Mouse (Mus musculus): ENCODE data around the gene Itgb1bp1. TPM values are rescaled to one million over a fixed set of nuclear protein-coding genes. Genes with fewer than 3 reads are reported as not detected.

Itgb1bp1 gene
- polyA plus RNA-seq, 1 experiment from 2014 or later = 32.4 TPM

GRCm38 (mm10) chr12:21306721-21307120 lies 20.6 kb upstream of the Itgb1bp1 start:
- ATAC-seq = no peak
- 93% methylated on average over 4 of the region's 4 CpGs for WGBS
- Histone ChIP-seq H3K36me3 (ENCODE audit: control insufficient read depth, insufficient read depth, low read length) (peaks cover 55% of the 10 kb centered on the region), H3K27ac (ENCODE audit: low read length) (no peak overlapping the region), H3K9ac (ENCODE audit: low read depth, low read length) (no peak overlapping the region), H3K4me1 (ENCODE audit: control insufficient read depth, insufficient read depth, low read length) (no peaks in the 10 kb centered on the region), H3K27me3 (ENCODE audit: control insufficient read depth, insufficient read depth, low read depth, low read length) (no peaks in the 10 kb centered on the region), H3K9me3 (replicated peaks; ENCODE audit: control insufficient read depth, low read length, poor library complexity, severe bottlenecking) (no peaks in the 10 kb centered on the region), H3K4me3 (ENCODE audit: low read depth, low read length) (no peak overlapping the region), H3K4me2 (ENCODE audit: low read length) (no peak overlapping the region)

GRCm38 (mm10) chr12:21305741-21306140 lies 19.7 kb upstream of the Itgb1bp1 start:
- Histone ChIP-seq H3K4me1 (ENCODE audit: control insufficient read depth, insufficient read depth, low read length) (no peaks in the 10 kb centered on the region), H3K27me3 (ENCODE audit: control insufficient read depth, insufficient read depth, low read depth, low read length) (no peaks in the 10 kb centered on the region), H3K4me3 (ENCODE audit: low read depth, low read length) (no peak overlapping the region), H3K9me3 (replicated peaks; ENCODE audit: control insufficient read depth, low read length, poor library complexity, severe bottlenecking) (no peaks in the 10 kb centered on the region), H3K27ac (ENCODE audit: low read length) (no peak overlapping the region), H3K4me2 (ENCODE audit: low read length) (no peak overlapping the region), H3K9ac (ENCODE audit: low read depth, low read length) (no peak overlapping the region), H3K36me3 (ENCODE audit: control insufficient read depth, insufficient read depth, low read length) (peaks cover 59% of the 10 kb centered on the region)
- 97% methylated on average over 4 of the region's 4 CpGs for WGBS
- ATAC-seq = no peak

GRCm38 (mm10) chr12:21302361-21302783 lies 16.3 kb upstream of the Itgb1bp1 start:
- no peaks in the 10 kb centered on the region for H3K4me1 ChIP-seq (ENCODE audit: control insufficient read depth, insufficient read depth, low read length)
- H3K9me3 ChIP-seq (replicated peaks; ENCODE audit: control insufficient read depth, low read length, poor library complexity, severe bottlenecking) = no peaks in the 10 kb centered on the region
- no peaks in the 10 kb centered on the region for H3K27me3 ChIP-seq (ENCODE audit: control insufficient read depth, insufficient read depth, low read depth, low read length)
- H3K9ac ChIP-seq (ENCODE audit: low read depth, low read length) = no peak overlapping the region
- no peak overlapping the region for H3K4me3 ChIP-seq (ENCODE audit: low read depth, low read length)
- ATAC-seq = no peak
- 87% methylated on average over 5 of the region's 5 CpGs for WGBS
- H3K4me2 ChIP-seq (ENCODE audit: low read length) = no peak overlapping the region
- peaks cover 56% of the 10 kb centered on the region for H3K36me3 ChIP-seq (ENCODE audit: control insufficient read depth, insufficient read depth, low read length)
- H3K27ac ChIP-seq (ENCODE audit: low read length) = no peak overlapping the region

- no peaks in the 10 kb centered on the region for H3K9me3 ChIP-seq (replicated peaks; ENCODE audit: control insufficient read depth, low read length, poor library complexity, severe bottlenecking)
- no peaks in the 10 kb centered on the region for H3K27me3 ChIP-seq (ENCODE audit: control insufficient read depth, insufficient read depth, low read depth, low read length)
- H3K36me3 ChIP-seq (ENCODE audit: control insufficient read depth, insufficient read depth, low read length) = peaks cover 60% of the 10 kb centered on the region
- no peaks in the 10 kb centered on the region for H3K4me1 ChIP-seq (ENCODE audit: control insufficient read depth, insufficient read depth, low read length)
- H3K9ac ChIP-seq (ENCODE audit: low read depth, low read length) = no peak overlapping the region
- no peak overlapping the region for H3K4me3 ChIP-seq (ENCODE audit: low read depth, low read length)
- H3K27ac ChIP-seq (ENCODE audit: low read length) = no peak overlapping the region
- 92% methylated on average over 8 of the region's 8 CpGs for WGBS
- ATAC-seq = no peak
- no peak overlapping the region for H3K4me2 ChIP-seq (ENCODE audit: low read length)
Measured at GRCm38 (mm10) chr12:21301932-21302331, 15.8 kb upstream of the Itgb1bp1 start.

- Histone ChIP-seq H3K4me1 (ENCODE audit: control insufficient read depth, insufficient read depth, low read length) (no peaks in the 10 kb centered on the region), H3K9me3 (replicated peaks; ENCODE audit: control insufficient read depth, low read length, poor library complexity, severe bottlenecking) (no peaks in the 10 kb centered on the region), H3K4me3 (ENCODE audit: low read depth, low read length) (no peak overlapping the region), H3K27me3 (ENCODE audit: control insufficient read depth, insufficient read depth, low read depth, low read length) (no peaks in the 10 kb centered on the region), H3K36me3 (ENCODE audit: control insufficient read depth, insufficient read depth, low read length) (peaks cover 62% of the 10 kb centered on the region), H3K4me2 (ENCODE audit: low read length) (no peak overlapping the region), H3K9ac (ENCODE audit: low read depth, low read length) (no peak overlapping the region), H3K27ac (ENCODE audit: low read length) (no peak overlapping the region)
- WGBS = 92% methylated on average over 7 of the region's 7 CpGs
- no peak for ATAC-seq
Measured at GRCm38 (mm10) chr12:21301324-21301723, 15.2 kb upstream of the Itgb1bp1 start.

GRCm38 (mm10) chr12:21298856-21299255 lies 12.8 kb upstream of the Itgb1bp1 start:
- H3K36me3 ChIP-seq (ENCODE audit: control insufficient read depth, insufficient read depth, low read length) = peaks cover 73% of the 10 kb centered on the region
- H3K4me1 ChIP-seq (ENCODE audit: control insufficient read depth, insufficient read depth, low read length) = no peaks in the 10 kb centered on the region
- H3K9ac ChIP-seq (ENCODE audit: low read depth, low read length) = no peak overlapping the region
- H3K4me3 ChIP-seq (ENCODE audit: low read depth, low read length) = no peak overlapping the region
- WGBS = 95% methylated on average over 11 of the region's 11 CpGs
- no peak for ATAC-seq
- no peak overlapping the region for H3K4me2 ChIP-seq (ENCODE audit: low read length)
- H3K27ac ChIP-seq (ENCODE audit: low read length) = no peak overlapping the region
- no peaks in the 10 kb centered on the region for H3K27me3 ChIP-seq (ENCODE audit: control insufficient read depth, insufficient read depth, low read depth, low read length)
- no peaks in the 10 kb centered on the region for H3K9me3 ChIP-seq (replicated peaks; ENCODE audit: control insufficient read depth, low read length, poor library complexity, severe bottlenecking)

- 86% methylated on average over 6 of the region's 6 CpGs for WGBS
- H3K4me2 ChIP-seq (ENCODE audit: low read length) = no peak overlapping the region
- no peak overlapping the region for H3K27ac ChIP-seq (ENCODE audit: low read length)
- peaks cover 31% of the 10 kb centered on the region for H3K36me3 ChIP-seq (ENCODE audit: control insufficient read depth, insufficient read depth, low read length)
- ATAC-seq = no peak
- no peaks in the 10 kb centered on the region for H3K9me3 ChIP-seq (replicated peaks; ENCODE audit: control insufficient read depth, low read length, poor library complexity, severe bottlenecking)
- no peak overlapping the region for H3K9ac ChIP-seq (ENCODE audit: low read depth, low read length)
- no peak overlapping the region for H3K4me3 ChIP-seq (ENCODE audit: low read depth, low read length)
- no peaks in the 10 kb centered on the region for H3K27me3 ChIP-seq (ENCODE audit: control insufficient read depth, insufficient read depth, low read depth, low read length)
- peaks cover 31% of the 10 kb centered on the region for H3K4me1 ChIP-seq (ENCODE audit: control insufficient read depth, insufficient read depth, low read length)
Measured at GRCm38 (mm10) chr12:21289651-21290050, 3.6 kb upstream of the Itgb1bp1 start.

- 86% methylated on average over 3 of the region's 3 CpGs for WGBS
- Histone ChIP-seq H3K9ac (ENCODE audit: low read depth, low read length) (no peak overlapping the region), H3K27ac (ENCODE audit: low read length) (no peak overlapping the region), H3K36me3 (ENCODE audit: control insufficient read depth, insufficient read depth, low read length) (peaks cover 24% of the 10 kb centered on the region), H3K4me3 (ENCODE audit: low read depth, low read length) (no peak overlapping the region), H3K9me3 (replicated peaks; ENCODE audit: control insufficient read depth, low read length, poor library complexity, severe bottlenecking) (no peaks in the 10 kb centered on the region), H3K27me3 (ENCODE audit: control insufficient read depth, insufficient read depth, low read depth, low read length) (no peaks in the 10 kb centered on the region), H3K4me2 (ENCODE audit: low read length) (no peak overlapping the region), H3K4me1 (ENCODE audit: control insufficient read depth, insufficient read depth, low read length) (peaks cover 31% of the 10 kb centered on the region)
- ATAC-seq = no peak
Measured at GRCm38 (mm10) chr12:21288716-21289395, 2.8 kb upstream of the Itgb1bp1 start.

GRCm38 (mm10) chr12:21286712-21287650 lies 897 bp upstream of the Itgb1bp1 start:
- H3K4me1 ChIP-seq (ENCODE audit: control insufficient read depth, insufficient read depth, low read length) = peaks cover 31% of the 10 kb centered on the region
- peaks cover 9% of the 10 kb centered on the region; the same call in 1 of the 2 replicates for H3K36me3 ChIP-seq (ENCODE audit: control insufficient read depth, insufficient read depth, low read length)
- H3K9ac ChIP-seq (ENCODE audit: low read depth, low read length) = peak overlapping the region; percentile 83
- peak; percentile 62 for ATAC-seq
- H3K4me2 ChIP-seq (ENCODE audit: low read length) = peak overlapping the region; percentile 88
- H3K27ac ChIP-seq (ENCODE audit: low read length) = peak overlapping the region; percentile 85
- WGBS = 36% methylated on average over 18 of the region's 18 CpGs
- no peaks in the 10 kb centered on the region for H3K9me3 ChIP-seq (replicated peaks; ENCODE audit: control insufficient read depth, low read length, poor library complexity, severe bottlenecking)
- H3K4me3 ChIP-seq (ENCODE audit: low read depth, low read length) = peak overlapping the region; percentile 61
- H3K27me3 ChIP-seq (ENCODE audit: control insufficient read depth, insufficient read depth, low read depth, low read length) = no peaks in the 10 kb centered on the region

Data from midbrain, embryonic 16.5 days (tissue).